Mouse (Mus musculus): ENCODE measurements around the gene Mroh2a. TPM values are rescaled to one million over a fixed set of nuclear protein-coding genes. Genes with fewer than 3 reads are reported as not detected.

The Mroh2a gene
- polyA plus RNA-seq, 1 experiment from 2014 or later, result 1.4 TPM

DNA sequence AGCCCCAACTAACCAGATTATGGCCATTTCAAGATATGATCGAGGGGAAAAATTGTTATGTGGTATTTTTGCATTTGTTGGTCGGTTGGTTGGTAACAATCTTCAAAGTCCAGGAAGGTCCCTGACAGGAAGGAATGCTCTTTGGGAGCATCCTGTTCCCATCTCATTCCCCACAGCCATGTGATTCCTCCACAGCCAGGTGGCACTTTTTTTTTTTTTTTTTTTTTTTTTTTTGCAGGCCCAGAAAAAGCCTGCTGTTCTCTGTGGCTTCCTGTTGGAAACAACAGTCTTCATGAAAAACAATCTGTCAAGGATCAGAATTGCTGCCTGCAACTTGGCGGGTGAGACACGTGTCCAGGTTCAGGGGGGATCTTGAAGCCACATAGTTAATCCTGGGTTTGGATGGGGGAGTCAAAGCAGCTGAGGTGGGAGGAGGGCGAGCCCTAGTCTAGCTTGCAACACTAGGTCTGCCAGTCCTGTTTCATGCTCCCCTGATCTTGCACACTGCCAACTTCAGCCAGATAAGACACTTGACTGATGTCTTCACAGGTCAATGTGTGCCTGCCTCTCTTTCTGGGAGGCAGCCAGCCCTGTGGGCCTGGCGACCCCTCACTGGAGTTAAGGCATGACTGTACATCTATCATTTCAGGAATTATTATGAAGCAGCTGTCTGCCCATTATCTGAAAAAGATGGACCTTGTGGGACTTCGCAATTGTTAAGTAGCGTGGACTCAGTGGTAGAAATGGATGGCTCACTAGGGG, 32.3 kb downstream of the Mroh2a start:
- no peak overlapping the region for H3K4me2 ChIP-seq (replicated peaks; ENCODE audit: low read depth, low read length)
- WGBS, result 60% methylated on average over 8 of the region's 8 CpGs
- H3K27me3 ChIP-seq (ENCODE audit: control insufficient read depth, insufficient read depth, low read length), result no peaks in the 10 kb centered on the region
- peaks cover 40% of the 10 kb centered on the region for H3K36me3 ChIP-seq (ENCODE audit: control insufficient read depth, insufficient read depth, low read length)
- no peak overlapping the region for H3K27ac ChIP-seq (ENCODE audit: low read depth, low read length)
- peak; percentile 10; the same call in 1 of the 2 replicates for ATAC-seq (ENCODE audit: low FRiP score, low TSS enrichment)
- H3K9me3 ChIP-seq (ENCODE audit: control insufficient read depth, low read length), result peaks cover 29% of the 10 kb centered on the region
- no peaks in the 10 kb centered on the region; the same call in 1 of the 2 replicates for H3K4me1 ChIP-seq (ENCODE audit: control insufficient read depth, insufficient read depth, low read length)
- no peak overlapping the region for H3K4me3 ChIP-seq (ENCODE audit: low read length)
- peak overlapping the region; percentile 1; the same call in 1 of the 2 replicates for H3K9ac ChIP-seq (ENCODE audit: low read depth, low read length)

GRCm38 (mm10) chr1:88259643-88260024, 32.8 kb downstream of the Mroh2a start:
- Histone ChIP-seq H3K9me3 (ENCODE audit: control insufficient read depth, low read length) (peaks cover 26% of the 10 kb centered on the region), H3K4me3 (ENCODE audit: low read length) (no peak overlapping the region), H3K9ac (ENCODE audit: low read depth, low read length) (no peak overlapping the region), H3K36me3 (ENCODE audit: control insufficient read depth, insufficient read depth, low read length) (peaks cover 46% of the 10 kb centered on the region), H3K4me2 (replicated peaks; ENCODE audit: low read depth, low read length) (no peak overlapping the region), H3K4me1 (ENCODE audit: control insufficient read depth, insufficient read depth, low read length) (no peaks in the 10 kb centered on the region; the same call in 1 of the 2 replicates), H3K27me3 (ENCODE audit: control insufficient read depth, insufficient read depth, low read length) (no peaks in the 10 kb centered on the region), H3K27ac (ENCODE audit: low read depth, low read length) (no peak overlapping the region)
- peak; percentile 7; the same call in 1 of the 2 replicates for ATAC-seq (ENCODE audit: low FRiP score, low TSS enrichment)
- 73% methylated on average over 4 of the region's 4 CpGs for WGBS

- ATAC-seq (ENCODE audit: low FRiP score, low TSS enrichment), result peak; percentile 10; the same call in 1 of the 2 replicates
- Histone ChIP-seq H3K4me3 (ENCODE audit: low read length) (no peak overlapping the region), H3K4me2 (replicated peaks; ENCODE audit: low read depth, low read length) (no peak overlapping the region), H3K9ac (ENCODE audit: low read depth, low read length) (no peak overlapping the region), H3K4me1 (ENCODE audit: control insufficient read depth, insufficient read depth, low read length) (no peaks in the 10 kb centered on the region; the same call in 1 of the 2 replicates), H3K9me3 (ENCODE audit: control insufficient read depth, low read length) (peaks cover 21% of the 10 kb centered on the region), H3K36me3 (ENCODE audit: control insufficient read depth, insufficient read depth, low read length) (peaks cover 51% of the 10 kb centered on the region), H3K27me3 (ENCODE audit: control insufficient read depth, insufficient read depth, low read length) (no peaks in the 10 kb centered on the region), H3K27ac (ENCODE audit: low read depth, low read length) (no peak overlapping the region)
- WGBS, result 78% methylated on average over 6 of the region's 6 CpGs
Observed at GRCm38 (mm10) chr1:88260114-88260513, 33.3 kb downstream of the Mroh2a start.

- no peak overlapping the region for H3K27ac ChIP-seq (ENCODE audit: low read depth, low read length)
- H3K27me3 ChIP-seq (ENCODE audit: control insufficient read depth, insufficient read depth, low read length), result no peaks in the 10 kb centered on the region
- no peak for ATAC-seq (ENCODE audit: low FRiP score, low TSS enrichment)
- no peak overlapping the region for H3K4me3 ChIP-seq (ENCODE audit: low read length)
- no peaks in the 10 kb centered on the region; the same call in 1 of the 2 replicates for H3K4me1 ChIP-seq (ENCODE audit: control insufficient read depth, insufficient read depth, low read length)
- H3K9me3 ChIP-seq (ENCODE audit: control insufficient read depth, low read length), result peaks cover 15% of the 10 kb centered on the region
- H3K9ac ChIP-seq (ENCODE audit: low read depth, low read length), result no peak overlapping the region
- peaks cover 58% of the 10 kb centered on the region for H3K36me3 ChIP-seq (ENCODE audit: control insufficient read depth, insufficient read depth, low read length)
- WGBS, result 83% methylated on average over 10 of the region's 10 CpGs
- H3K4me2 ChIP-seq (replicated peaks; ENCODE audit: low read depth, low read length), result no peak overlapping the region
Observed at GRCm38 (mm10) chr1:88260604-88261377, 34.0 kb downstream of the Mroh2a start.

- no peaks in the 10 kb centered on the region; the same call in 1 of the 2 replicates for H3K4me1 ChIP-seq (ENCODE audit: control insufficient read depth, insufficient read depth, low read length)
- H3K4me2 ChIP-seq (replicated peaks; ENCODE audit: low read depth, low read length), result no peak overlapping the region
- H3K4me3 ChIP-seq (ENCODE audit: low read length), result no peak overlapping the region
- ATAC-seq (ENCODE audit: low FRiP score, low TSS enrichment), result no peak
- WGBS, result 85% methylated on average over 7 of the region's 7 CpGs
- H3K9me3 ChIP-seq (ENCODE audit: control insufficient read depth, low read length), result peaks cover 10% of the 10 kb centered on the region; the same call in 1 of the 2 replicates
- H3K9ac ChIP-seq (ENCODE audit: low read depth, low read length), result no peak overlapping the region
- no peaks in the 10 kb centered on the region for H3K27me3 ChIP-seq (ENCODE audit: control insufficient read depth, insufficient read depth, low read length)
- H3K27ac ChIP-seq (ENCODE audit: low read depth, low read length), result no peak overlapping the region
- H3K36me3 ChIP-seq (ENCODE audit: control insufficient read depth, insufficient read depth, low read length), result peaks cover 67% of the 10 kb centered on the region
Observed at GRCm38 (mm10) chr1:88261706-88262105, 34.9 kb downstream of the Mroh2a start.

- H3K27me3 ChIP-seq (ENCODE audit: control insufficient read depth, insufficient read depth, low read length), result no peaks in the 10 kb centered on the region
- 66% methylated on average over 4 of the region's 4 CpGs for WGBS
- no peak for ATAC-seq (ENCODE audit: low FRiP score, low TSS enrichment)
Observed at GRCm38 (mm10) chr1:88262255-88262654, 35.5 kb downstream of the Mroh2a start.

GRCm38 (mm10) chr1:88262961-88263360, 36.2 kb downstream of the Mroh2a start:
- Histone ChIP-seq H3K9me3 (ENCODE audit: control insufficient read depth, low read length) (peaks cover 3% of the 10 kb centered on the region; the same call in 1 of the 2 replicates), H3K9ac (ENCODE audit: low read depth, low read length) (no peak overlapping the region), H3K27ac (ENCODE audit: low read depth, low read length) (no peak overlapping the region), H3K4me3 (ENCODE audit: low read length) (no peak overlapping the region), H3K36me3 (ENCODE audit: control insufficient read depth, insufficient read depth, low read length) (peaks cover 79% of the 10 kb centered on the region), H3K27me3 (ENCODE audit: control insufficient read depth, insufficient read depth, low read length) (no peaks in the 10 kb centered on the region), H3K4me2 (replicated peaks; ENCODE audit: low read depth, low read length) (no peak overlapping the region), H3K4me1 (ENCODE audit: control insufficient read depth, insufficient read depth, low read length) (no peaks in the 10 kb centered on the region; the same call in 1 of the 2 replicates)
- WGBS, result 74% methylated on average over 6 of the region's 6 CpGs
- no peak for ATAC-seq (ENCODE audit: low FRiP score, low TSS enrichment)

More at GRCm38 (mm10) chr1:88262255-88262654, 35.5 kb downstream of the Mroh2a start:
- Histone ChIP-seq H3K9me3 (ENCODE audit: control insufficient read depth, low read length) (peaks cover 10% of the 10 kb centered on the region; the same call in 1 of the 2 replicates), H3K9ac (ENCODE audit: low read depth, low read length) (no peak overlapping the region), H3K4me1 (ENCODE audit: control insufficient read depth, insufficient read depth, low read length) (no peaks in the 10 kb centered on the region; the same call in 1 of the 2 replicates), H3K4me2 (replicated peaks; ENCODE audit: low read depth, low read length) (no peak overlapping the region), H3K36me3 (ENCODE audit: control insufficient read depth, insufficient read depth, low read length) (peaks cover 72% of the 10 kb centered on the region), H3K4me3 (ENCODE audit: low read length) (no peak overlapping the region), H3K27ac (ENCODE audit: low read depth, low read length) (no peak overlapping the region)

DNA sequence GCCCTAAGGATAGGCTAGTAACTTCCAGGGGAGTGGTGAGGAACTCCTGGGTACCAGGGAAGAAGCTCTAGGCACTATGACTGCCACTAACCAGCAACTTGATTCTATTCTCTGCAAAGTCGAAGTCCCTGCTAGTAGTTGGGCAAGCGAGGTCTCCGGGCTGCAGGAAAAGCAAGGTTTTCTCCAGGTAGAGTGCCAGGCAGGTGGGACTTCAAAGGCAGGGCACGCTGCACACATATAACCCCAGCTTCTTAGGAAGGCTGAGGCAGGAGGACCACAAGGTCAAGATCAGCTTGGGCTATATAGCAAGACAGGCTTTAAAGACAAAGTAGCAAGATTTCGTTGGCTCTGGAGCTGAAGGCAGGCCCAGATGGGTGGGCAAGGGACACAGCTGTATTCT, 37.0 kb downstream of the Mroh2a start:
- H3K36me3 ChIP-seq (ENCODE audit: control insufficient read depth, insufficient read depth, low read length), result peaks cover 88% of the 10 kb centered on the region
- 89% methylated on average over 5 of the region's 5 CpGs for WGBS
- ATAC-seq (ENCODE audit: low FRiP score, low TSS enrichment), result no peak

More for the DNA sequence above, 37.0 kb downstream of the Mroh2a start:
- Histone ChIP-seq H3K9ac (ENCODE audit: low read depth, low read length) (no peak overlapping the region), H3K9me3 (ENCODE audit: control insufficient read depth, low read length) (peaks cover 4% of the 10 kb centered on the region; the same call in 1 of the 2 replicates), H3K27me3 (ENCODE audit: control insufficient read depth, insufficient read depth, low read length) (no peaks in the 10 kb centered on the region), H3K4me2 (replicated peaks; ENCODE audit: low read depth, low read length) (no peak overlapping the region), H3K27ac (ENCODE audit: low read depth, low read length) (no peak overlapping the region), H3K4me1 (ENCODE audit: control insufficient read depth, insufficient read depth, low read length) (no peaks in the 10 kb centered on the region; the same call in 1 of the 2 replicates), H3K4me3 (ENCODE audit: low read length) (no peak overlapping the region)
